Mouse (Mus musculus) adipose tissue, adult 10 weeks (tissue): Measurements from ENCODE around the gene Vmn1r124. TPM values are rescaled to one million over a fixed set of nuclear protein-coding genes. Genes with fewer than 3 reads are reported as not detected.

Experiments
- polyA plus RNA-seq: library from polyadenylated mRNA; stranded (reverse); fragments of 350-450 nt; fragmentation: Illumina TruSeq; extraction: RNeasy Lipid Tissue Mini Kit (QIAGEN cat#74804); gene quantifications from one replicate; pipeline ENCODE4 v1.2.3, GENCODE M21; 2014; ENCODE audit warnings: low read depth, low replicate concordance

The Vmn1r124 gene
- not detected for polyA plus RNA-seq

GRCm38 (mm10) chr7:21260517-21260916 lies at the start of gene Vmn1r124:
Gene Vmn1r124, minus strand, starts transcription at chr7:21260617.

DNA sequence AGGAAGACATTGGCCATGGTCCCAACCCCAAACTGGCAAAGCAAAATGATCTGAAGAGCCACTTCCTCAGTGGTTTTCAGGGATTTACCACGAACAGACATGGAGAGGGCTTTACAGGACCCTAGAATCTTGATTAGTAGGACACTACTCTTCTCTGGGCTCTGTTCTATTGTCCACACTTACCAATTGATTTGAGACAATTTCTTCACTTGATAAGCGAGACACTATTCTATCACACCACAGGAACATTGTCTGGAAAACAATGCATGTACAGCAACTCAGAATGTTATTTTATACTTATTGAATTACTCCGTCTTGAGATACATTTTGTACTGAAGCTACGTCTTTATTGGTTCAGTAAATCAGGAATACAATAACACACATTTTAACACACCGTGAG lies 41.0 kb upstream of the Vmn1r124 start, which contains the start of gene Vmn1r126:
Gene Vmn1r126, minus strand, starts transcription at position 101 of the 400 bp plus-strand sequence.

GRCm38 (mm10) chr7:21271879-21272278 lies 11.5 kb upstream of the Vmn1r124 start, which contains the start of gene Vmn1r125:
Gene Vmn1r125, plus strand, starts transcription at chr7:21272179.

Other genes starting within 250 kb of the Vmn1r124 start
- not detected for gene Vmn1r119, start 248.2 kb downstream of the Vmn1r124 start, polyA plus RNA-seq
- not detected for gene Vmn1r120, start 206.8 kb downstream of the Vmn1r124 start, polyA plus RNA-seq
- gene Vmn1r121, start 162.1 kb downstream of the Vmn1r124 start, polyA plus RNA-seq = not detected
- not detected for gene Vmn1r122, start 126.5 kb downstream of the Vmn1r124 start, polyA plus RNA-seq
- not detected for gene Vmn1r123, start 98.4 kb downstream of the Vmn1r124 start, polyA plus RNA-seq
- gene Gm5157, start 70.2 kb downstream of the Vmn1r124 start, polyA plus RNA-seq = not detected
- not detected for gene Vmn1r125, start 11.6 kb upstream of the Vmn1r124 start, polyA plus RNA-seq
- not detected for gene Vmn1r126, start 40.9 kb upstream of the Vmn1r124 start, polyA plus RNA-seq
- gene Vmn1r127, start 59.2 kb upstream of the Vmn1r124 start, polyA plus RNA-seq = not detected
- gene Vmn1r128, start 88.8 kb upstream of the Vmn1r124 start, polyA plus RNA-seq = not detected
- gene Vmn1r129, start 100.7 kb upstream of the Vmn1r124 start, polyA plus RNA-seq = not detected
- not detected for gene Gm6882, start 172.1 kb upstream of the Vmn1r124 start, polyA plus RNA-seq